Mouse (Mus musculus) lung, adult 2 months (tissue): ENCODE measurements at regions not wholly inside any gene's neighbourhood (a gene's known extent, or its start where the extent isn't known, plus 50 kb on each side); places are given as distances from the start of the nearest gene placed in this dataset.

Experiments used
- CTCF ChIP-seq: fragments of 200-500 bp; IDR thresholded peaks from 2 replicates; pipeline ENCODE4 v1.5.1; 2011; ENCODE audit warnings: mild to moderate bottlenecking, low read length, control low read depth; ENCODE audit not compliant: insufficient read depth
- POLR2A ChIP-seq: fragments of 200-500 bp; IDR thresholded peaks from 2 replicates; pipeline ENCODE4 v1.6.1; 2011; ENCODE audit warnings: low read depth, mild to moderate bottlenecking, control low read depth, low read length, borderline replicate concordance; ENCODE audit errors: extremely low read depth

DNA sequence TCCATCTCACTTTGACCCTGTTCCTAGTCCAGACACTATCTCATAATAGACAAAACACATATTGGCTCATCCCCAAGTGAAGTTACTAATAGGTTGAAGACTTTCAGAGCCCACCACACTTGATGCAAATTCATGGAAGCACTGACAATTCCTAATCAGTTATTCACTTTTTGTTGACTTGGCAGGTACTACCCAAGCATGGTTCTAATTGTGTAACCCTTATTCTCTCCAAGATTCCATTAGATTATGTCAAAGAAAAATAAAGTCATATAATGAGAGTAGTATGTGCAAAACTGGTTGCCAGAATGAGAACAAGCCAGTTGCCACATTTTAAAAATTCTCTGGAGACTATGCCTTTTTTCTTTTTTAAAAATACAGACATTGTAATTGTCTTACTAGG, 426.7 kb upstream of the Pik3r1 start:
- TF ChIP-seq CTCF (no peak), POLR2A (no peak)
